In genomic region chr2:146837653-146838052, GRCm38 (mm10) we compare ENCODE assay signal across 18 mouse cellular contexts. TPM values are rescaled to one million over a fixed set of nuclear protein-coding genes. Genes with fewer than 3 reads are reported as not detected.
DNase-seq lines count a peak whose midpoint lies in the region; ATAC-seq and TF ChIP-seq lines count a peak whose summit lies in the region.
"Had no signal": no experiment of that assay in that cellular context is flagged by ENCODE, and none has a peak within 500 bp of the region (broad histone marks: within the 10 kb centered on the region; RNA-seq: fewer than 3 reads in every experiment).

No protein-coding gene starts in this region.

- H3K9ac ChIP-seq in hindbrain, embryonic 13.5 days = peak overlapping the region; percentile 8; the same call in 1 of the 2 replicates
- 0 out of 2 replicates have a peak overlapping the region, but pooled peaks have one; percentile 6 for H3K9ac ChIP-seq in midbrain, embryonic 12.5 days (replicated peaks)
- no peak overlapping the region; the same call in 1 of the 2 replicates for H3K9ac ChIP-seq in neural tube, embryonic 15.5 days (replicated peaks)
- H3K9ac ChIP-seq: embryonic facial prominence, embryonic 13.5 days had no signal

- DNase-seq in layer of hippocampus, adult 2 months (ENCODE audit: low spot score in 2 of 2) = no peak
- no peak for DNase-seq in layer of hippocampus, adult 9-10 months (ENCODE audit: low spot score)
- no peak for DNase-seq in layer of hippocampus, adult 18-20 months (ENCODE audit: low spot score in 2 of 2)
- DNase-seq in layer of hippocampus, adult 9-11 months = no peak
- DNase-seq: adrenal gland, postnatal 25 days; cerebellum, adult 8-10 months; gastrocnemius, postnatal 36 days; heart, postnatal 14 days; liver; lung, adult 18-20 months; thymus, postnatal 36 days had no signal

- TF ChIP-seq CTCF in layer of hippocampus, adult 2 months (conservative IDR thresholded peaks at IDR 0.05) = no peak

- H3K9me3 ChIP-seq in hindbrain, embryonic 13.5 days = no peaks in the 10 kb centered on the region
- H3K9me3 ChIP-seq in midbrain, embryonic 12.5 days = no peaks in the 10 kb centered on the region
- no peaks in the 10 kb centered on the region for H3K9me3 ChIP-seq in neural tube, embryonic 15.5 days (replicated peaks)
- H3K9me3 ChIP-seq: embryonic facial prominence, embryonic 13.5 days; heart, embryonic 10.5 days had no signal

- H3K4me3 ChIP-seq in layer of hippocampus, adult 2 months = no peak overlapping the region; the same call in 1 of the 2 replicates
- H3K4me3 ChIP-seq in hindbrain, embryonic 13.5 days = peak overlapping the region; percentile 34
- H3K4me3 ChIP-seq in midbrain, embryonic 12.5 days = 0 out of 2 replicates have a peak overlapping the region, but pooled peaks have one; percentile 0
- H3K4me3 ChIP-seq in neural tube, embryonic 15.5 days (replicated peaks) = peak overlapping the region; percentile 12; the same call in 1 of the 2 replicates
- H3K4me3 ChIP-seq: embryonic facial prominence, embryonic 13.5 days; heart, embryonic 10.5 days had no signal

- H3K36me3 ChIP-seq in hindbrain, embryonic 13.5 days = no peaks in the 10 kb centered on the region
- H3K36me3 ChIP-seq in midbrain, embryonic 12.5 days = no peaks in the 10 kb centered on the region
- H3K36me3 ChIP-seq in neural tube, embryonic 15.5 days = no peaks in the 10 kb centered on the region
- H3K36me3 ChIP-seq: embryonic facial prominence, embryonic 13.5 days; heart, embryonic 10.5 days had no signal

- peak overlapping the region; percentile 56 for H3K4me2 ChIP-seq in hindbrain, embryonic 13.5 days
- peak overlapping the region; percentile 50 for H3K4me2 ChIP-seq in midbrain, embryonic 12.5 days (replicated peaks)
- H3K4me2 ChIP-seq in neural tube, embryonic 15.5 days = peak overlapping the region; percentile 48
- H3K4me2 ChIP-seq: embryonic facial prominence, embryonic 13.5 days had no signal

- peak overlapping the region; percentile 64; the same call in 1 of the 2 replicates for H3K27ac ChIP-seq in layer of hippocampus, adult 2 months
- H3K27ac ChIP-seq in hindbrain, embryonic 13.5 days = peak overlapping the region; percentile 78
- H3K27ac ChIP-seq in midbrain, embryonic 12.5 days (replicated peaks) = peak overlapping the region; percentile 40
- 0 out of 2 replicates have a peak overlapping the region, but pooled peaks have one; percentile 74 for H3K27ac ChIP-seq in neural tube, embryonic 15.5 days (replicated peaks)
- H3K27ac ChIP-seq: embryonic facial prominence, embryonic 13.5 days; heart, embryonic 10.5 days; macrophage had no signal

- peaks cover 84% of the 10 kb centered on the region for H3K27me3 ChIP-seq in hindbrain, embryonic 13.5 days
- peaks cover 88% of the 10 kb centered on the region for H3K27me3 ChIP-seq in midbrain, embryonic 12.5 days
- H3K27me3 ChIP-seq in neural tube, embryonic 15.5 days (replicated peaks) = peaks cover 74% of the 10 kb centered on the region

- ATAC-seq in hindbrain, embryonic 13.5 days (ENCODE audit: low FRiP score) = no peak
- no peak for ATAC-seq in midbrain, embryonic 12.5 days (ENCODE audit: low FRiP score, low read depth)
- ATAC-seq in neural tube, embryonic 15.5 days (ENCODE audit: low FRiP score) = no peak
- ATAC-seq: intestine, postnatal 0 days had no signal

- 21% methylated on average over 1 of the region's 1 CpGs for WGBS in hindbrain, embryonic 13.5 days
- WGBS in midbrain, embryonic 12.5 days = 0% methylated on average over 1 of the region's 1 CpGs
- WGBS in neural tube, embryonic 15.5 days = 19% methylated on average over 1 of the region's 1 CpGs

- peaks cover 53% of the 10 kb centered on the region for H3K4me1 ChIP-seq in hindbrain, embryonic 13.5 days (replicated peaks)
- H3K4me1 ChIP-seq in midbrain, embryonic 12.5 days = peaks cover 55% of the 10 kb centered on the region
- peaks cover 42% of the 10 kb centered on the region for H3K4me1 ChIP-seq in neural tube, embryonic 15.5 days

RNA-seq across cellular contexts. Expression of gene Kiz, which starts 18.0 kb away (rescaled TPM):
- 10 to 100 TPM; 20.6 to 20.9 TPM for total RNA-seq in layer of hippocampus, adult 2 months (2021)
- polyA plus RNA-seq in hindbrain, embryonic 13.5 days (2015; fragmentation: Nextera tagmentation; extraction: Ambion mirVana) = 28.3 and 28.8 TPM in 2 replicates
- polyA plus RNA-seq in midbrain, embryonic 12.5 days (2016; fragmentation: Nextera tagmentation; extraction: Ambion mirVana) = 33.3 and 39.7 TPM in 2 replicates
- 25.3 and 28.2 TPM in 2 replicates for polyA plus RNA-seq in neural tube, embryonic 15.5 days (2015; fragmentation: Nextera tagmentation; extraction: Ambion mirVana)
- 10 to 100 TPM; 24.5 to 25.5 TPM for total RNA-seq in layer of hippocampus, adult 18-20 months (2021)
